Mouse (Mus musculus): ENCODE results near the gene Runx1. TPM values are rescaled to one million over a fixed set of nuclear protein-coding genes. Genes with fewer than 3 reads are reported as not detected.

The Runx1 gene
- polyA plus RNA-seq, 1 experiment: 24.5 TPM

DNA sequence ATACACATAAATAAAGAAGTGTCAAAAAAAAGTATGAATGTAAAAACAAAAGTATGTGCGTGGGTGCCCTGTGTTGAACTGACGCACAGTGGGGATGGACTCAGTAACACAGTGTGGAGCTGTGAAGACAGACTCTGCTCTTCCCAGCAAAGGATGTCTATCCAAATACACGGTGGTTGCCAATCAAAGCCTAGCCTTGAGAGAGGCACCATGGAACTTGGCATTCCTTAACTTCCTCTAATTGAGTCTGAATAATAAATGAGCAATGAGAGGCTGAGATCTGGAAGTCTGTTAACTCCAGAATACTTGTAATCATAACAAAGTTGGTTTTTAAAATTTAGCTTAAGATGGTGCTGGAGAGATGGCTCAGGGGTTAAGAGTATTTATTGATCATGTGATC lies 62.3 kb downstream of the Runx1 start:
- 75% methylated on average over 3 of the region's 3 CpGs for WGBS
- TF ChIP-seq POLR2A (IDR thresholded peaks at IDR 0.05; ENCODE audit: borderline replicate concordance, control insufficient read depth, low read depth, low read length) (no peak), CTCF (IDR thresholded peaks at IDR 0.05; ENCODE audit: control insufficient read depth, insufficient read depth, low read length) (no peak)
- Histone ChIP-seq H3K27ac (ENCODE audit: control insufficient read depth, insufficient read depth, low read depth, low read length, poor library complexity) (no peak overlapping the region), H3K4me1 (ENCODE audit: control insufficient read depth, insufficient read depth, low read length) (peaks cover 4% of the 10 kb centered on the region), H3K4me3 (replicated peaks; ENCODE audit: control insufficient read depth, low read depth, low read length) (no peak overlapping the region)

DNA sequence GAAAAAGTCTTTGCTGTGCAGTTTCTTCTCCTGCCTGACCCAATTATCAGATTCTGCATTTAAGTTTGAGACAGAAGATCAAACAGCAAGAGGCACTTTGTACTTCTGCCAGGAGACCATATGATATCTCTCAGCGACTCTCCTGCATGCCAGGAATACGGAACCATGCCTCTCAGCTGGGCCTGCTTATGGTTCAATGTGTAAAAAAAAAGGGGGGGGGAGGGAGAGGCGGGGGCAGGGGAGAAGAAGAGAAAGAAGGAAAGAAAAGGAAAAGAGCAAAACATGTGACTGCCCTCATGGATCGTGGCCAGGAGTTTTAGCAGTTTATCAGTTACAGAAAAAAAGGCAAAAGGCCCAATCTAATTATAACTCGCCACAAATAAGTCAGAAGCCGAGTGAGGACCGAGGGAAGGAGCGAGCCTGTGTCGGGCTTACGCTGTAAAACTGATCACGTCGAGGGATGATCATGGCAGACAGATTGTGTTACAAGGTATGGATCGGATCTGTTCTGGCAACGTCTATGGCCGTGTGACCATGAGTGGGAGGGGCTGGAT lies 63.9 kb downstream of the Runx1 start:
- H3K4me3 ChIP-seq (replicated peaks; ENCODE audit: control insufficient read depth, low read depth, low read length): no peak overlapping the region
- no peak for TF ChIP-seq POLR2A (IDR thresholded peaks at IDR 0.05; ENCODE audit: borderline replicate concordance, control insufficient read depth, low read depth, low read length)
- no peak for TF ChIP-seq CTCF (IDR thresholded peaks at IDR 0.05; ENCODE audit: control insufficient read depth, insufficient read depth, low read length)
- H3K27ac ChIP-seq (ENCODE audit: control insufficient read depth, insufficient read depth, low read depth, low read length, poor library complexity): no peak overlapping the region
- WGBS: 36% methylated on average over 15 of the region's 15 CpGs
- H3K4me1 ChIP-seq (ENCODE audit: control insufficient read depth, insufficient read depth, low read length): peaks cover 4% of the 10 kb centered on the region

DNA sequence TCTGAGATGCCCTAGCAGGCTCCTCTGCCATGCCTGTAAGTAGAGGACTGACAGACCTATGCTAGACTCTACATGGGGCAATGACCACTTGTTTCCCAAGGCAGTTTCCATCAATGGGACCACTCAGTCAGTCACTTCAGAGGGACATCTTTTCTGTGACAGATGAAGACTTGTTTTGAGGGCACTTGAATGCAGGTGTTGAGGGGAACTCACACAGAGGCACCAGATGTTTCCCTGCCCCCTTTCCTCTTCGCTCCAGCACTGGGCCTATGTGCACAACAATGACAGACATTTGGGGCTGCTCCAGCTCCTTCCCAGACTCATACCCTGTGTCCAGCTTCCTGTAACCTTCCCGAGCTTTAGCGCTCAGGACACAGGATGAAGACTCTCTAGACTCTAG lies 65.9 kb downstream of the Runx1 start:
- TF ChIP-seq CTCF (IDR thresholded peaks at IDR 0.05; ENCODE audit: control insufficient read depth, insufficient read depth, low read length): no peak
- no peak for TF ChIP-seq POLR2A (IDR thresholded peaks at IDR 0.05; ENCODE audit: borderline replicate concordance, control insufficient read depth, low read depth, low read length)
- H3K27ac ChIP-seq (ENCODE audit: control insufficient read depth, insufficient read depth, low read depth, low read length, poor library complexity): no peak overlapping the region
- H3K4me3 ChIP-seq (replicated peaks; ENCODE audit: control insufficient read depth, low read depth, low read length): no peak overlapping the region
- WGBS: 89% methylated on average over 3 of the region's 3 CpGs
- H3K4me1 ChIP-seq (ENCODE audit: control insufficient read depth, insufficient read depth, low read length): peaks cover 4% of the 10 kb centered on the region

DNA sequence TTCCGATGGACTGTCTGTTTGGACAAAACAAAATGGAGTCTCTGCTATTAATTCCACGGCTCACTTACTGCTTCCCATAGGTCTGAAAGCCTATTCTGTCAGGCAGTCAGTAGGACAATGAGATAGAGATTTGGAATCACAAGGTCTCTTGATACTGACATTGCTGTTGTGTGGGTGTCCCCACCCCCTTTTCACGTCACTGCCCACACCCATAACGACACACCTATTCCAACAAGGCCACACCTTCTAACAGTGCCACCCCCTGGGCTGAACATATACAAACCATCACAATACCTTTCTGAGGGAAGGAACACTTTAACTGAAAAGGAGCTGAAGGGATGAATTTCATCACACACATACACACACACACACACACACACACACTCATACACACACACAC lies 68.4 kb downstream of the Runx1 start:
- Histone ChIP-seq H3K4me1 (ENCODE audit: control insufficient read depth, insufficient read depth, low read length) (no peaks in the 10 kb centered on the region; the same call in 1 of the 2 replicates), H3K27ac (ENCODE audit: control insufficient read depth, insufficient read depth, low read depth, low read length, poor library complexity) (no peak overlapping the region), H3K4me3 (replicated peaks; ENCODE audit: control insufficient read depth, low read depth, low read length) (no peak overlapping the region)
- TF ChIP-seq CTCF (IDR thresholded peaks at IDR 0.05; ENCODE audit: control insufficient read depth, insufficient read depth, low read length): no peak
- no peak for TF ChIP-seq POLR2A (IDR thresholded peaks at IDR 0.05; ENCODE audit: borderline replicate concordance, control insufficient read depth, low read depth, low read length)
- WGBS: 75% methylated on average over 4 of the region's 4 CpGs

DNA sequence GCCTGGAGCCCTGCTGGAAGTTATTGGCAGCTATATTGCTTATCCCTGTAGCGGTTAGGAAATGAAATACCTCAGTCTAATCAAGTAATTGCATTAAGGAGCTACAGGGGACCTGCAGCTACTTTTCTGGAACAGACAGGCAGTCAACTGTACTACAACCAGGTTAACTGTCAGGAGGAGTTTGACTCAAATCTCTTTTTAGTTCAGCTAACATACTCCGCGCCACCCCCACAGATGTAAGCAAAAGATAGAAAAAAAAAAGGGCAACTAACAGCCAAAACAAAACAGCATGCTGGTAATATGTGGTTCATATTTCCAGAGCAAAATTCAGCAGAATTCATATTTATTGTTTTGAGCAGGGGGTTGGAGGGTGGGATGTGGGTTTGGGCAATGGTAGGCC lies 72.0 kb downstream of the Runx1 start:
- 74% methylated on average over 3 of the region's 3 CpGs for WGBS
- no peak overlapping the region for H3K27ac ChIP-seq (ENCODE audit: control insufficient read depth, insufficient read depth, low read depth, low read length, poor library complexity)
- no peak overlapping the region for H3K4me3 ChIP-seq (replicated peaks; ENCODE audit: control insufficient read depth, low read depth, low read length)
- TF ChIP-seq CTCF (IDR thresholded peaks at IDR 0.05; ENCODE audit: control insufficient read depth, insufficient read depth, low read length): no peak
- TF ChIP-seq POLR2A (IDR thresholded peaks at IDR 0.05; ENCODE audit: borderline replicate concordance, control insufficient read depth, low read depth, low read length): no peak
- H3K4me1 ChIP-seq (ENCODE audit: control insufficient read depth, insufficient read depth, low read length): no peaks in the 10 kb centered on the region

DNA sequence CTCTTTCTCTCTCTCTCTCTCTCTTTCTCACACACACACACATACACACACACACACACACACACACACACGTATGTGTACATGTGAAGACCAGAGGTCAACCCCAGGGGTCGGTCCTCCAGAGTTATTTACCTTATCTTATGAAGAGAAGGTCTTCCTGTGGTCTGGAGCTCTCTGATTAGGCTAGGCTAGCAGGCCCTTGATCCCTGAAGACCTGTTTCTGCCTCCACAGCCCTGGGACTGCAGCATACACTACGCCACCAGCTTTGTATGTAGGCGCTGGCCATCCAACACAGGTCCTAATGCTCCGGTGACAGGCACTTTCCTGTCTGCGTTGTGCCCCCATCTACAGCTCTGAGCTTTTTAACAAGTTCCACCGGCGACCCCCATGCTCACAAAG lies 72.8 kb downstream of the Runx1 start:
- no peak overlapping the region for H3K4me3 ChIP-seq (replicated peaks; ENCODE audit: control insufficient read depth, low read depth, low read length)
- no peaks in the 10 kb centered on the region for H3K4me1 ChIP-seq (ENCODE audit: control insufficient read depth, insufficient read depth, low read length)
- H3K27ac ChIP-seq (ENCODE audit: control insufficient read depth, insufficient read depth, low read depth, low read length, poor library complexity): no peak overlapping the region
- 77% methylated on average over 8 of the region's 8 CpGs for WGBS
- TF ChIP-seq CTCF (IDR thresholded peaks at IDR 0.05; ENCODE audit: control insufficient read depth, insufficient read depth, low read length) (no peak), POLR2A (IDR thresholded peaks at IDR 0.05; ENCODE audit: borderline replicate concordance, control insufficient read depth, low read depth, low read length) (no peak)

DNA sequence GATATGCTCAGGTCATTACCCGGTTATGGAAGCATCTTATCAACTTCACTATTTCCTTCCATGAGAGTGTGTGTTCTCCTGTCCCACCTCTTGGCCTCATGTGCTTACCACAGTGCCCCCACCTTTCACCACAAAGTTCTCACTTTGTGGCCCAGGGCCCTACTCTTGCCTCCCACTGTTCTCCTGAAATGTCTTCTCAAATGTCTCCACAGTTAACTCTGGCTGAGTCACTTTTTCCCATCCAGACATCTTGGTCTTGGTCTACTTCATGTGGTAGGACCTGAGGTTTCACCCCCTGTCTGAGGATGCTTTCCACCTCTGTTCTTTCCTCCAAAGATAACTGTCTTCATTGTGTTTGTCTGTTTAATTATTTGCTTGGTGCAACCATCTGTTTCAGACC lies 77.7 kb downstream of the Runx1 start:
- Histone ChIP-seq H3K4me1 (ENCODE audit: control insufficient read depth, insufficient read depth, low read length) (no peaks in the 10 kb centered on the region; the same call in 1 of the 2 replicates), H3K27ac (ENCODE audit: control insufficient read depth, insufficient read depth, low read depth, low read length, poor library complexity) (no peak overlapping the region), H3K4me3 (replicated peaks; ENCODE audit: control insufficient read depth, low read depth, low read length) (no peak overlapping the region)
- TF ChIP-seq CTCF (IDR thresholded peaks at IDR 0.05; ENCODE audit: control insufficient read depth, insufficient read depth, low read length) (no peak), POLR2A (IDR thresholded peaks at IDR 0.05; ENCODE audit: borderline replicate concordance, control insufficient read depth, low read depth, low read length) (no peak)
- 24% methylated on average over 1 of the region's 1 CpGs for WGBS

DNA sequence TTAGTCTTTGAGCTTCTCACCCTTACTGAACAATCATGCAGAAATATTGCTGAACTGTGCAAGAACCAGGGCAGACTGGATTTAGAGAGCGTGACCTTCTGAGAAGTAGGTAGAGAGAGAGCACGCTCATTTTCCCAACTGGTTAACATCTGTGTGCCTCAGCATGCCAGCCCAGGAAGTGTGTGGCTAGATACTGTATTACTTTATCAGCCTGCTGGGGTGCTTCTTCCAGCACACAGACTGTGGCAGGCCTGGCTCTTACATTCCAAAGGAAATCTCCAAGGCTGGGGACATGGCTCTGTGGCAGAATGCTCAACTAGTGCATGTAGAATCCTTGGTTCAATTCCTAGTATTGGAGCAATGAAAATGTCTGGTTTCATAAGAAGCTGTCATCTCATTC lies 78.9 kb downstream of the Runx1 start:
- no peak overlapping the region for H3K4me3 ChIP-seq (replicated peaks; ENCODE audit: control insufficient read depth, low read depth, low read length)
- WGBS: 47% methylated on average over 2 of the region's 2 CpGs
- H3K4me1 ChIP-seq (ENCODE audit: control insufficient read depth, insufficient read depth, low read length): no peaks in the 10 kb centered on the region; the same call in 1 of the 2 replicates
- H3K27ac ChIP-seq (ENCODE audit: control insufficient read depth, insufficient read depth, low read depth, low read length, poor library complexity): no peak overlapping the region
- TF ChIP-seq POLR2A (IDR thresholded peaks at IDR 0.05; ENCODE audit: borderline replicate concordance, control insufficient read depth, low read depth, low read length) (no peak), CTCF (IDR thresholded peaks at IDR 0.05; ENCODE audit: control insufficient read depth, insufficient read depth, low read length) (no peak)

DNA sequence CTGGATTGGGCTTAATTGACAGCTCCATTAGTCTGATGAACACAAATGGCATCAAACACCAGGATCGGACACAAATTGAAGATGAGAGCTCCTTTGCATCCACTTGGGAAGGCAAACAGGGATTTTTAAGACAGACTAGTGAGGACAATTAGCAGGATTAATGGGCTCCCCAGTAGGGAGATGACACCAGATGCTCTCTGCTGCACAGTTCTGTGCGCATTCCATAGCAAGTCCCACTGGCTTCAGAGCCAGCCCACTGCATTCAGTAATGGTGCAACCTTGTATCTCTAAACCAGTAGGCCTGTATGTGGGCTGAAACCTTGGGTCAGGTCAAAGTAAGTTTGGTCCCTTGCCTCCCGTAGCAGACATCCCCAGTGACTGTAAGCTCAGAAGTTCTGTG lies 80.7 kb downstream of the Runx1 start:
- H3K4me1 ChIP-seq (ENCODE audit: control insufficient read depth, insufficient read depth, low read length): no peaks in the 10 kb centered on the region; the same call in none of the 2 replicates
- 84% methylated on average over 3 of the region's 3 CpGs for WGBS
- H3K4me3 ChIP-seq (replicated peaks; ENCODE audit: control insufficient read depth, low read depth, low read length): no peak overlapping the region
- H3K27ac ChIP-seq (ENCODE audit: control insufficient read depth, insufficient read depth, low read depth, low read length, poor library complexity): no peak overlapping the region
- TF ChIP-seq POLR2A (IDR thresholded peaks at IDR 0.05; ENCODE audit: borderline replicate concordance, control insufficient read depth, low read depth, low read length): no peak
- TF ChIP-seq CTCF (IDR thresholded peaks at IDR 0.05; ENCODE audit: control insufficient read depth, insufficient read depth, low read length): no peak
